Mouse (Mus musculus) layer of hippocampus, postnatal 25 days (tissue): ENCODE measurements at regions not wholly inside any gene's neighbourhood (a gene's known extent, or its start where the extent isn't known, plus 50 kb on each side); places are given as distances from the start of the nearest gene placed in this dataset.

Source experiments
- DNase-seq, 2 experiments: peaks; one replicate each; pipeline ENCODE4 v3.0.0; 2022; ENCODE audit warnings: mixed read lengths in 2 of 2, low spot score in 1 of 2; ENCODE audit errors: extremely low spot score in 1 of 2

- no peak for DNase-seq
Observed at GRCm38 (mm10) chr14:46071244-46071643, 308.0 kb upstream of the Gm15217 start.

DNA sequence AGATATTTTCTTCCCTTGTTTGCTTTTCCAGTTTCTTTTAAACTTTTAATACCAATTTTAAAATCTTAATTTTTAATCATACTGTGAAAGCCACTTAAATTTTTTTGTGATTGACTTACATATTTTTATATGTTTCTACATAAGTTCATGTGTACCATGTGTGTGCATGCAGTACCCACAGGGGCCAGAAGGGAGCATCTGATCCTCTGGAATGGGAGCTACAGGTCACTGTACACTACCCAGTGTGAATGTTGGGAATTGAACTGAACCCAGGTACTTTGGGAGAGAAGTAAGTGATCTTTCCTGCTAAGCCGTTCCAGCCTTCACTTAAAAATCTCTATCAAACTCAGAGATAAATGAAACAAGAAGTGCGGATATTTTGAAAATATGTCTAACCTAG, 302.5 kb upstream of the Gm15217 start:
- peak in 1 of 2 experiments; percentile 13 for DNase-seq

GRCm38 (mm10) chr14:46077406-46078131, 301.6 kb upstream of the Gm15217 start:
- no peak for DNase-seq

DNA sequence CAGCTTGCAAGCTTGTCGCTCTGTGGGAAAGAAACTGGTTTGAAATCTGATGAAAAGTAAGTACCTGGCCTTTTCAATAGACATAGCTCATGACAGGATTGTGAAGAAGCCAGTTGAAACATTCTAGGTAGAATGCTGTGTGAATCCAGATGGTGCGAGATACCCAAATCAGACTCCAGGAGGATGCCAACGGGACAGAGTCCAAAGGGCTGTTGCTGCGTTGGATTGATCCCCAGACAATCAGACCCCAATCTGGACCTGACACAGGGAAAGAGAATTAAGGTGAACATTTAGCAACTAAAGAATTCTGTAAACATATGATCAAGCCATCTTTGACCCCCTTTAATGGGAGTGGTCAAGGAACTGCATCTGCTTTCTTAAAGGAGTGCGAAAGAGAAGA, 296.6 kb upstream of the Gm15217 start:
- no peak for DNase-seq

GRCm38 (mm10) chr14:46088968-46089691, 290.1 kb upstream of the Gm15217 start:
- DNase-seq: no peak

DNA sequence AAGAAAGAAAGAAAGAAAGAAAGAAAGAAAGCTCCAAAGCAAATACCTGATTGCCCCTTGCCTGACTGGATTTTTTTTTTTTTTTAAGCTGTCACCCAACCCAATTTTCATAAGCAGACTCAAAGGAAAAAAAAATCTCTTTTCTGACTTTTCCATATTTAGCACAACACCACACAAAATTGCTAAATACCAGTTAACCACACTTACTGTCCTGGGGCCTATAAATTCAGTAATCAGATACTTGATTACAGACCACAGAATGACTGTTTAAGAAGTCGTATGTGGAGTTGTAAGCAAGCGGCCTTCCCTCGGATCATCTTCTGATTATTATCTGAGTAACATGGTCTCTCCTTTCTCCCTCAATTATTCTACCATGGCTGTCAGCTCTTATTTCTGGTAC, 263.3 kb upstream of the Gm15217 start:
- DNase-seq: no peak

GRCm38 (mm10) chr14:46126541-46126940, 252.7 kb upstream of the Gm15217 start:
- no peak for DNase-seq

GRCm38 (mm10) chr14:46129762-46130161, 249.5 kb upstream of the Gm15217 start:
- DNase-seq: no peak

- no peak for DNase-seq
Observed at GRCm38 (mm10) chr14:46144175-46144574, 235.0 kb upstream of the Gm15217 start.

GRCm38 (mm10) chr14:46144707-46145106, 234.5 kb upstream of the Gm15217 start:
- no peak for DNase-seq

GRCm38 (mm10) chr14:46145584-46145983, 233.6 kb upstream of the Gm15217 start:
- no peak for DNase-seq

GRCm38 (mm10) chr14:46149073-46149661, 230.0 kb upstream of the Gm15217 start:
- no peak for DNase-seq

DNA sequence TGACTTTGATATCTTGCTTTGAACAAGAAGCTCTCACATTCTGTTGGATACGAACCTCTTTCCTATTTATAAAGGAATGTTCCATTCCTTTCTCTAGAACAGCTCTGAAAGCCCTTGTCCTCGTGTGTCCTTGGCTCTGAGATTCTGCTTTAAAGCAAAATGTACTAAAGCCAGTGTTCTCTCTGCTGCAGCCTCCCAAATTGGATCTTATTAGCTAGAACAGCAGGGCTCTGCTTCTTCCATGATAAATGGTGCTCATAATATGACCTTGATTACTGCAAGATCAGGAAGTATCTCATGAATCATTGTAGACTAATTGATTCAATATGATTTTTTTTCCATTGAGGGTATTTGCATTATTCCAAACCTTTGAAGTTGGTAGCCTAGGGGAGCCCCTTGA, 220.5 kb upstream of the Gm15217 start:
- no peak for DNase-seq

DNA sequence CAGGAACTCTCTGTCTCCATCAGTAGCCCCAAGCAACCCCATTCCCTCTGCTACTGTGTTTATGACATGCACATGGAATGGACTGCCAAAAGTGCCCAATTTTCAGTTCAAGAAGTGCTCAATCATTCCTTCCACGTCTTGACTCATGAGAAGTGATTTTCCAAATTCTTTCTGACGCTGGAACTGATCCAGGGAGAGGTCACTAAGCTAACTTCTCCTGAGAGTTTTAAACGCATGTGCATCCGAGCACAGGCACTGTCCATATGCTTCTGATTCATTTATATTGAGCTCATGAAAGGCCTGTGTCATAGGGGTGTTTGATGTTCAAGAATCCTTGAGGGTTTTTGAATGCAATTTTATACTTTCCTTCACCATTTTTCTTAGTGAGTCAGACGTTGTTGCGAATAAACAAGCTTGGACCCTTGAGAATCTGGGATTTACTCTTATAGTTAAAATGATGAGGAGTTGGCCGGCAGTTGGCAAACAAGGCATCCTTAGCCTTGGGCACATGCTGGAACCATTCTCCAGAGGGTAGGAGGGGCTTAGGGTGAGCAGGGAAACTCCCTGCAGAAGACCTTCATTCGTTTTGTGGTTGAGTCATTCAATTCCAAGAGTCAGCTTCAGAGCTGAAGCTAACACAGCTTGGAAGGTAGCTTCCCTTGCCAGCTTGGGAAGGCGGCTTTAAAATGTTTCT, 206.9 kb upstream of the Gm15217 start:
- DNase-seq: no peak

GRCm38 (mm10) chr14:46172875-46173324, 206.3 kb upstream of the Gm15217 start:
- DNase-seq: no peak

GRCm38 (mm10) chr14:46174386-46174785, 204.8 kb upstream of the Gm15217 start:
- no peak for DNase-seq

DNA sequence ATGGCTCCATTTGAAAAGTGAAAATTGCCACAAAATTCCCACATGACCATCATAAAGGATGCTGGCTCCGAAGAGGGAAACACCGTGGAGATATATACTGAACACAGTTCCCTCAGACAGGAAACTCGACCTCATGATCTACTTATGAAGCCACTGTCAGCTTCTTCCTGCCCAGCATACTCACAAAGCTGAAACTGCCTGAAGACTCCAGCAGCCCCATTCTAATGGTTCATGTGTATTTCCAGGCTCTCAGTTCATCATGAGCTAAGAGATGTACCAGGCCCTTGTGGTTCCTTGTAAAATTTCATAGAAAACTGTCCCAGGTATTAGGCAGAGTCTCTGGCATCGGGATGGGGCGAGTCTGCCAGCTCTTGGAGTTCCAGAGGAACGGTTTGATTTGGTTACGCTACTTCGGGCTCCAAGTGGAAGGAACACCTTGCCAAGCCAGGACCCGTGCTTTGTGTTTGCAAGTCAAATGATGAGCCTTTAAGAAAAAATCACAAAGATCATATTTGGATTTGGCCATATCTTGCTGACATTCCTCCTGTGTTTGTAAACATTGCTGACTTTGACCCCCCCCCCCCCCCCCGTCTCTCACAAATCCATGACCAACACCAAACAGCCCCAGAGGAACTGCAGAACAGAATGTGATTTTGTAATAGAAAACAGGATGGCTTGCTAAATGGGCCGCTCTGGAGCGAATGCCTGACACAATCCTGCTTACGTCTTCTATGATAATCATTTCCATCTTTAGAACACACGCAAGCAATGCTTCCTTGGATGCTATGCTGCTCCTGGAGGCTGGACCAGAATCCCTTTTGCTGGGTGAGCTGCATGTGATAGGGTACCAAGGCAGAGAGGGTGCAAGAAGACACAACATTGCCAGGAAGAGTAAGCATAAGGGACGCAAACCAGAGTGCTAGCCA, 203.7 kb upstream of the Gm15217 start:
- no peak for DNase-seq

DNA sequence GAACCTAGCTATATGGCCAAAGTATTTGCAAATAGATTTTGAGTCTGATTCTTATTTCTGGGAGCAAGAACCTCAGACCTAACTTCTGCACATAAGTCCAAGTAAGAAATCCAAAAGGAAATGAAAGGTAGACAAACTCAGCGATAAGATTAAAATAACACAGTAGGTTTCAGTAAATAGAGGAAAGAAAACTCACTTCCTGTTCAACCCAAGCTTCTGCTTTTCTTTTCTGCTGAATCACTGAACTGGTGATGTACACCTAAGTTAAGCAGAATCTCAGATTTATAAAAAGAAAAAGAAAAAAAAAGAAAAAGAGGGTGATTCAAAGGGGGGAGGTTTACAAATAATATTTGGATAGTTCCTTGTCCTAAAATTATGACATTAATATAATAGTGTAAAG, 200.2 kb upstream of the Gm15217 start:
- DNase-seq: no peak

DNA sequence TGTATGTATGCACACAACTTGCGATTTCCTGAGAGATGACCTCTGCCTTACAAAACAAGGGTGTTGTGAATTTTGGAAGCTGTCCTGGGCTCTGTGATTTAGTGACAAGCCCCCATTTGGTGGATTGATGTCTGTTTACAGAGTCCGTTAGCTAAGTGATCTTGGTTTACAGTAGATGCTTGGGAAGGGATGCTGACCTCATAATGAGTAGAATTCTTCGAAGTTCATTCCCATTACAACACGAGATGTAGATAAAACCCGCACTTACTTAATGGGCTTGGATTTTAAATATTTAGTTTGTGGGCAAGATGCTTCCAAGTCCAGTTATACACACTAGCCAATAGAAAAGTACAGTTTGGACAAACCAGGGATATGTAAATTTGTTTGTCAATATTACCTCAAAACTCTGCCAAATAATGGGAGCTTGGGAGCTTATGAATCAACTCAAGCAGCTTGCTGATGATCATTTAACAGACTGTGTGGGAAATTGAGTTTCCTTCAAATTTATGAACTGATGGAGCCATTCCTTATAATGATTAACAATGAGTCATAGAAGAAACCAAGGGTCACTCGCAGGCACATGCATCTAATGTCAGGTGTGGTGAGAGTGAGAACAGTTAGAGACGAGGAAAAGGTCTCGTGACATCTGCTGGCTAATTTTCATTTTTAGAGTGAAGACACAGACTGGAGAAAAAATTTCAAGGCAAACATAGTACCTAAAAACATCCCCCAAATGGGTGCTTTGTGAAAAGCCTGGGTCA, 187.4 kb upstream of the Gm15217 start:
- DNase-seq: no peak
